Mouse (Mus musculus) testis, adult 10 weeks (tissue): ENCODE data around the gene Vmn2r120. TPM values are rescaled to one million over a fixed set of nuclear protein-coding genes. Genes with fewer than 3 reads are reported as not detected.

Source experiments
- polyA plus RNA-seq: library from polyadenylated mRNA; stranded (reverse); fragments of 350-450 nt; fragmentation: Illumina TruSeq; extraction: RNeasy Lipid Tissue Mini Kit (QIAGEN cat#74804); gene quantifications from one replicate; pipeline ENCODE4 v1.2.3, GENCODE M21; 2014; ENCODE audit warnings: low read depth, low replicate concordance

Vmn2r120 gene
- polyA plus RNA-seq = not detected

DNA sequence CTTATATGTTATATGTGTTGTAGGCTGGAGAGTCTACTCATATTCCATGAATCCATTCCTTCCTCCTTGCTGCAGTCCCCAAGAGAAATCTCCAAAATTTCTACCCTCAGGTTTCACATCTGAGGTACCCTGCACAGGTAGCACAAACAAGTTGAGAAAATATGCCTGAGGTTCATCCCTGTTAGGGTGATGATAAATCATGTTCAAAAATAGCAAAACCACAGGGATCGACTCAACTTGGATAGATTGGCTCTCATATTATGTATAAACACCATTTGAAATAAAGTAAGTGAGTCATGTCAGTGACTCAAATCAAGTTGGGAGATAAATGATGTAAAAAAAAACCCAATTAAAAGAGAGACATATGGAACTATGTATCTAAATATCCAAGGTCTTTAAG, at the start of gene Vmn2r120:
TSS of gene Vmn2r120 (minus strand) at position 101 of the 400 bp plus-strand sequence.

Other genes with a start within 250 kb of the Vmn2r120 start
- gene Adgre1, start 186.8 kb downstream of the Vmn2r120 start, polyA plus RNA-seq = 2.9 TPM
- gene Gm21834, start 196.7 kb upstream of the Vmn2r120 start, polyA plus RNA-seq = not detected
- 1.8 TPM for gene Cntnap5c, start 224.1 kb upstream of the Vmn2r120 start, polyA plus RNA-seq